Mouse (Mus musculus): ENCODE data around the gene Aff1. TPM values are rescaled to one million over a fixed set of nuclear protein-coding genes. Genes with fewer than 3 reads are reported as not detected.

Aff1 gene
- polyA plus RNA-seq (2012; rRNA removed) = 2.9 and 4.4 TPM in 2 replicates

GRCm38 (mm10) chr5:103691624-103692530 is at the start of gene Aff1:
Gene Aff1, plus strand, starts transcription at chr5:103692374.

GRCm38 (mm10) chr5:103655346-103656118 is 36.6 kb upstream of the Aff1 start, which contains the start of gene 1700016H13Rik:
Gene 1700016H13Rik, minus strand, starts transcription at chr5:103656010.

Other genes starting within 250 kb of the Aff1 start
- gene Slc10a6, start 63.0 kb upstream of the Aff1 start, polyA plus RNA-seq (2012; rRNA removed) = 0.06 TPM in 1 of 2 replicates, not detected in the other
- gene 1700016H13Rik, start 36.4 kb upstream of the Aff1 start, polyA plus RNA-seq (2012; rRNA removed) = 0.20 and 0.26 TPM in 2 replicates
- gene Klhl8, start 218.9 kb downstream of the Aff1 start, polyA plus RNA-seq (2012; rRNA removed) = 9.8 and 11.3 TPM in 2 replicates